Mouse (Mus musculus) liver, adult 2 months (tissue): ENCODE measurements at regions not wholly inside any gene's neighbourhood (a gene's known extent, or its start where the extent isn't known, plus 50 kb on each side); places are given as distances from the start of the nearest gene placed in this dataset.

ENCODE experiments used
- DNase-seq: peaks from one replicate; pipeline ENCODE4 v3.0.0-alpha.2; 2011; ENCODE audit warnings: low read depth, low spot score; ENCODE audit errors: extremely low read depth
- H3K27ac ChIP-seq: fragments of 200-500 bp; replicated peaks from 2 replicates; pipeline ENCODE4 v1.5.1; 2012; ENCODE audit warnings: low read depth, mild to moderate bottlenecking, control low read depth, inconsistent platforms, low read length; ENCODE audit not compliant: insufficient read depth
- H3K27me3 ChIP-seq: fragments of 200-500 bp; 2 replicates; pipeline ENCODE4 v1.6.1; 2012; ENCODE audit warnings: mild to moderate bottlenecking, moderate library complexity, low read length, inconsistent platforms; ENCODE audit not compliant: control insufficient read depth, insufficient read depth
- H3K36me3 ChIP-seq: fragments of 200-500 bp; 2 replicates; pipeline ENCODE4 v1.6.1; 2012; ENCODE audit warnings: low read length, inconsistent platforms; ENCODE audit not compliant: control insufficient read depth, insufficient read depth
- H3K4me1 ChIP-seq: fragments of 200-500 bp; 2 replicates; pipeline ENCODE4 v1.6.1; 2011; ENCODE audit warnings: low read length; ENCODE audit not compliant: control insufficient read depth, insufficient read depth
- H3K4me3 ChIP-seq: fragments of 200-500 bp; 2 replicates; pipeline ENCODE4 v1.5.1; 2011; ENCODE audit warnings: low read depth, mild to moderate bottlenecking, control low read depth, low read length, moderate library complexity; ENCODE audit not compliant: insufficient read depth
- H3K79me2 ChIP-seq: fragments of 200-500 bp; 2 replicates; pipeline ENCODE4 v1.6.1; 2012; ENCODE audit warnings: inconsistent platforms, mild to moderate bottlenecking, low read length, moderate library complexity; ENCODE audit not compliant: control insufficient read depth, insufficient read depth
- H3K9ac ChIP-seq: fragments of 200-500 bp; 2 replicates; pipeline ENCODE4 v1.6.1; 2012; ENCODE audit warnings: low read depth, mild to moderate bottlenecking, control low read depth, inconsistent platforms, low read length
- CTCF ChIP-seq: fragments of 200-500 bp; IDR thresholded peaks from 2 replicates; pipeline ENCODE4 v1.5.1; 2011; ENCODE audit warnings: low read depth, low read length, control low read depth
- POLR2A ChIP-seq: fragments of 200-500 bp; IDR thresholded peaks from 2 replicates; pipeline ENCODE4 v1.6.1; 2011; ENCODE audit warnings: low read length, control low read depth; ENCODE audit not compliant: insufficient read depth; ENCODE audit errors: extremely low read depth
- WGBS: fragments of 180-500 bp; shearing (Covaris S2); methylation state at CpG from one replicate; pipeline ENCODE4 v1.1.7; 2018; 5-methylcytosine and 5-hydroxymethylcytosine counted together

DNA sequence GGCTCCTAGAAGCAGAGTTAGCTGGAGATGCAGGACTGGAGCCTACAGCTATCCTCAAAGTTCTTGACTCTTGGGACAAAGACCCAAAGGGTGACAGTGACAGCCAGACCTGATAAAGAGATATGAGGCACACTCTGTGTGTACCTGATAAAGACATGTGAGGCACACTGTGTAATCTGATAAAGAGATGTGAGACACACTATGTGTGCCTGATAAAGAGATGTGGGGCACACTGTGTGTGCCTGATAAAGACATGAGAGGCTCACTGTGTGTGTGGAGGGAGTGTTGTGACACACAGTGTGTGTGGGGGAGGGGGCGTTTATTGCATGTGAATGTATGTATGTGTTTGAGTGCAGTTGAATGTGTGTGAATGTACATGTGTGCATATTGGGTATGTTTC, 97.8 kb upstream of the Habp2 start:
- H3K36me3 ChIP-seq = no peaks in the 10 kb centered on the region
- no peak overlapping the region for H3K27ac ChIP-seq
- H3K4me1 ChIP-seq = 0 out of 2 replicates have a peak, but pooled peaks cover 3% of the 10 kb centered on the region
- DNase-seq = no peak
- H3K9ac ChIP-seq = no peak overlapping the region
- no peak for TF ChIP-seq POLR2A
- no peak for TF ChIP-seq CTCF
- 95% methylated on average over 1 of the region's 1 CpGs for WGBS
- H3K79me2 ChIP-seq = no peaks in the 10 kb centered on the region
- H3K4me3 ChIP-seq = no peak overlapping the region
- H3K27me3 ChIP-seq = no peaks in the 10 kb centered on the region

DNA sequence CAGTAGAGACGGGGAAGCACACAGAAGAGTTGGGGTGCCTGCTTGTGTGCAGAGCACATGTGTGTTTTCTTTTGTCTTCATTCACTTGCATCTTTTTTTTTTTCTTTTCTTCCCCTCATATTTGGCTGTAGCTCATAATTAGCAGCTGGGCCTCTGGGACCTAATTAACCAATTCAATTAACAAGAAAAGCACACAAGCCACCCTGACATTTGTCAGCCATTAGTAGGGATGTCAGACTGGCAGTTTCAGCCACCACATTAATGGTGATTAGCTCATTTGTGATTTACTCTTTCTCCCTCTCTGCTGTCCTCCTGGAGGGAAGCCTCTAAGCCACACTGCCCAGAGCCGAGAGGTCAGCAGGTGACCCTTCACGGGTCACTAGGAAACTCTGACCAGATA, 96.7 kb upstream of the Habp2 start:
- Histone ChIP-seq H3K27ac (no peak overlapping the region), H3K27me3 (no peaks in the 10 kb centered on the region), H3K36me3 (no peaks in the 10 kb centered on the region), H3K9ac (no peak overlapping the region), H3K4me1 (0 out of 2 replicates have a peak, but pooled peaks cover 3% of the 10 kb centered on the region), H3K4me3 (no peak overlapping the region), H3K79me2 (no peaks in the 10 kb centered on the region)
- TF ChIP-seq POLR2A = no peak
- TF ChIP-seq CTCF = no peak
- 65% methylated on average over 3 of the region's 3 CpGs for WGBS
- DNase-seq = no peak

DNA sequence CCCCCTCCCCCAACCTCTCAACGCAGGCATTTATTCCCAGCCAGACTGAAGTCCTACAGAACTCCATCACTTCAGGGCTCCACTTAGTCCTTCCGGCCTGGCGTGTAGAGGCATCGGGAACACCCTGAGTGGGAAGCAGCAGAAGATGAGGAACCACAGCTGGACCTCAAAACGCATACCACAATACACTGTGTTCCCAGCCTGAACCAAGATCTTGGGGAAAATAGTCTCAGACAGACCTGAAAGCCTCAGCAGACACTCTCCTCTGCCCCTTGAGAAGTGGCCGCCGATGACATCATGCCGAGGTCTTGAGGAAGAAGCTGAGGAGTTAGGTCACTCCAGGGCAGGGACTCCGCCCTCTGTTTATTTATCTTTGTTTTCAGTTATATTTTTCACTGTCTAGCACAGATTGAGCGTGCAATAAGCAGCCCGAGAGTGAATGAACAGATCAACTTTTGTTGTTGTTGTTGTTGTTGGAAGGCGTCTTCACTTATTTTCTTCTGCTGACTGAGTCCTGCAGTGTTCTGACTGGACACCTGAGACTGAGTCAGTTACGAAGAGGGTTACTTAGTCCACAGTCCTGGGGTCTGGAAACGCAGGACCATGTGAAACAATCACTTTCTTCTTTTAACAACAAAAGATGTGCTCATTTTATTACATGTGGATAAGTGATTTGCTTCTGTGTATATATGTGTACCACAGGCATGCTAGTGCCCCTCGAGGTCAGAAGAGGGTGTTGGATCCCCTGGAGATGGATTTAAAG, 88.3 kb upstream of the Habp2 start:
- no peak for DNase-seq
- Histone ChIP-seq H3K9ac (no peak overlapping the region), H3K27ac (no peak overlapping the region), H3K4me1 (no peaks in the 10 kb centered on the region), H3K36me3 (no peaks in the 10 kb centered on the region), H3K27me3 (no peaks in the 10 kb centered on the region), H3K79me2 (no peaks in the 10 kb centered on the region), H3K4me3 (no peak overlapping the region)
- WGBS = 87% methylated on average over 15 of the region's 15 CpGs
- no peak for TF ChIP-seq CTCF
- no peak for TF ChIP-seq POLR2A

DNA sequence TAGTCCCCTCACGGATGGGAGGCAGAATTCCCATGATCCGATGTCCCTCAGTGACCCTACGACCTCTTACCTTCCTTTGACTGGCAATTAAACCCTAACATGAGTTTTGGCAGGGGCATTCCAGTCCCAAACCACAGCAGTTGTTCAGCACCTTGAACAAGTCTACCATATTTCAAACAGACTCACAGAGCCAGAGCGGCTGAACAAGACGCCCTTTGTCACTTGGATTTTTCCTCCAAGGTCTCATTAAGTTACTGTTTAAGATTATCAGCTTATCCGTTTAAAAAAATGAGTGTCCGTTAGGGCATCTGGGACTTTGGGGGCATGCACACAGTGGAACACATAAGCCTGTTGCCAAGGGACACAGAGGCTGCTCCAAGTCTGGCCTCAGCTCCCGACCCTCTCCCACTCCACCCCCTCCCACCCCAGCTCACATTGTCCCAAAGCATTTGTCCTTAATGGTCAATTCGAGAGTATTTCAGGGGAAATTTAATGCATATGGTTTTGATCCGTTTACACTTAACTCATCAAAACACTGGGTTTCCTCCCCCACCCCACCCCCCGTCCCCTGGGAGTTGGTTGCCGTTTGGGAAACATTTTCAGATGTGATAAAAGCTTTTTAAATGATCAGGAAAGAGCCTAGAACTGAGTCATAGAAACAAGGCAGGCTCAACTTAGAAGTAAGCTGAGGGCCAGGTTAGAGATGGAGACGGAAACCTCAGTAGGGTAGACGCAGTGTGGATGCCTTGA, 87.4 kb upstream of the Habp2 start:
- no peaks in the 10 kb centered on the region for H3K27me3 ChIP-seq
- H3K27ac ChIP-seq = no peak overlapping the region
- H3K4me3 ChIP-seq = no peak overlapping the region
- WGBS = 80% methylated on average over 14 of the region's 14 CpGs
- H3K9ac ChIP-seq = no peak overlapping the region
- no peaks in the 10 kb centered on the region for H3K4me1 ChIP-seq
- no peak for TF ChIP-seq POLR2A
- no peak for TF ChIP-seq CTCF
- H3K79me2 ChIP-seq = no peaks in the 10 kb centered on the region
- DNase-seq = no peak
- no peaks in the 10 kb centered on the region for H3K36me3 ChIP-seq

DNA sequence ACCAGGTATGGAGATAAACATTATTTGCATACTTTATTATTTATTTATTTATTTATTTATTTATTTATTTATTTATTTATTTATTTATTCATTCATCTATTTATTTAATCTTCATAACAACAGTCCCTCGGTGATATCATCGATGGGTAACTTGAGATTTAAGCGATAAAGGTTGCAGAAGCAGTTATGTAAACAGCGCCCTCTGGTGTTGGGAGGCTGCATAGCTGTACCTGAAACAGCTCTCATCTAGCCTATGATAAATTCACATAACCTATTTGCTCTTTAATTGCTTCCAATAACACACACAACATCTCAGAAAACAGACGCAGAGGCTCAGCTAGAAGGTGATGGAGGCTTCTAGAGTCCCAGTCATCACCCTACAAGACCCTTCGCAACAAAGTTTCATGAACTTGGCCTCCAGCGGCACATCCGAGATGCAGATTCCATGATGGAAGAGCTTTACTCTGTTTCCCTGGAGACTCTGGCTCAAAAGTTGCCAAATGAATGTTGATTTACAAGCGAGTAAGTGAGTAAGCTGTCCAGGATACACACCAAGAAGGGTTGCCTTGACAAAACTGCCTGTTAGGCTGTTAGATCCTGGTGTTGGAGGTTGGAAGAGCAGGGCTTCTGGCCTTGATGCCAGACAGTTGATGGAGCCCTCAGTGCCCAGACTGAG, 85.8 kb upstream of the Habp2 start:
- no peak overlapping the region for H3K27ac ChIP-seq
- no peaks in the 10 kb centered on the region for H3K36me3 ChIP-seq
- TF ChIP-seq CTCF (peak; percentile 63), POLR2A (no peak)
- WGBS = 78% methylated on average over 9 of the region's 9 CpGs
- no peaks in the 10 kb centered on the region for H3K4me1 ChIP-seq
- H3K79me2 ChIP-seq = no peaks in the 10 kb centered on the region
- no peak overlapping the region for H3K4me3 ChIP-seq
- H3K27me3 ChIP-seq = no peaks in the 10 kb centered on the region
- no peak overlapping the region for H3K9ac ChIP-seq
- peak; percentile 24 for DNase-seq
